Mouse (Mus musculus) embryonic stem cell, embryonic (primary cell): ENCODE data around the gene Rpl23.

ENCODE experiments used
- CTCF ChIA-PET, 4 experiments: fragments of 300-600 bp in 2 of 4; fragments of 350-600 bp in 2 of 4; sonication (Branson Sonifier 250); formaldehyde crosslinking; loops; one replicate each; lab custom pipeline; 2022; ENCODE audit warnings: inconsistent platforms in 2 of 4; lab: Charles Lee
- POLR2A ChIA-PET, 4 experiments: fragments of 300-600 bp in 2 of 4; fragments of 350-600 bp in 2 of 4; sonication (Branson Sonifier 250); formaldehyde crosslinking; loops; one replicate each; lab custom pipeline; 2022; ENCODE audit warnings: antibody characterized with exemption in 4 of 4, inconsistent platforms in 1 of 4; lab: Charles Lee

Rpl23 gene

GRCm38 (mm10) chr11:97808621-97809234, 26.5 kb upstream of the Rpl23 start:
- ChIA-PET POLR2A (interaction anchor here (0.6 to 27.6 kb wide), 29 partner anchors 4 to 494 kb away, joined by 3 to 667 read pairs (median 5); partner anchors contain the start of genes Lasp1 (in 3 of the 4), Rpl23 (in 3 of the 4), 1700001P01Rik (in 2 of the 4) and B230217C12Rik (in 2 of the 4)), CTCF (interaction anchor here in 2 of 4 experiments (0.7 to 4.2 kb wide), 4 partner anchors 9 to 166 kb away, joined by 3 to 13 read pairs (median 4); partner anchors contain the start of gene Lasp1 (in 1 of the 2))

GRCm38 (mm10) chr11:97808093-97808492, 25.9 kb upstream of the Rpl23 start:
- POLR2A ChIA-PET, result interaction anchor here (0.7 to 27.6 kb wide), 37 partner anchors 4 to 1016 kb away, joined by 3 to 667 read pairs (median 4); partner anchors contain the start of genes B230217C12Rik (in 3 of the 4), Lasp1 (in 3 of the 4), Rpl23 (in 3 of the 4) and 1700001P01Rik (in 2 of the 4)
- CTCF ChIA-PET, result interaction anchor here in 3 of 4 experiments (0.6 to 4.2 kb wide), 10 partner anchors 8 to 456 kb away, joined by 3 to 13 read pairs (median 3); partner anchors contain the start of genes B230217C12Rik (in 1 of the 3), Gpr179 (in 1 of the 3) and Lasp1 (in 1 of the 3)

- POLR2A ChIA-PET, result interaction anchor here (0.5 to 27.6 kb wide), 33 partner anchors 3 to 1015 kb away, joined by 3 to 667 read pairs (median 4); partner anchors contain the start of genes B230217C12Rik (in 3 of the 4), Lasp1 (in 3 of the 4), Rpl23 (in 3 of the 4) and 1700001P01Rik (in 2 of the 4)
- CTCF ChIA-PET, result interaction anchor here (0.6 to 4.2 kb wide), 10 partner anchors 8 to 537 kb away, joined by 3 to 13 read pairs (median 3); partner anchors contain the start of genes Lasp1 (in 2 of the 4), B230217C12Rik (in 1 of the 4) and Gpr179 (in 1 of the 4)
Measured at GRCm38 (mm10) chr11:97807626-97808025, 25.4 kb upstream of the Rpl23 start.

GRCm38 (mm10) chr11:97806613-97806964, 24.4 kb upstream of the Rpl23 start:
- POLR2A ChIA-PET, result interaction anchor here (0.7 to 27.6 kb wide), 42 partner anchors 7 to 396 kb away, joined by 3 to 667 read pairs (median 4); partner anchors contain the start of genes Rpl23 (in 4 of the 4), B230217C12Rik (in 3 of the 4), 1700001P01Rik (in 2 of the 4) and Fbxo47 (in 2 of the 4)
- CTCF ChIA-PET, result interaction anchor here in 3 of 4 experiments (0.5 to 1.9 kb wide), 9 partner anchors 9 to 1802 kb away, joined by 3 to 5 read pairs (median 4); partner anchors contain the start of gene B230217C12Rik (in 1 of the 3)

GRCm38 (mm10) chr11:97805662-97806612, 23.7 kb upstream of the Rpl23 start:
- POLR2A ChIA-PET, result interaction anchor here (0.6 to 27.6 kb wide), 57 partner anchors 6 to 397 kb away, joined by 3 to 667 read pairs (median 4); partner anchors contain the start of genes Rpl23 (in 4 of the 4), B230217C12Rik (in 3 of the 4), 1700001P01Rik (in 2 of the 4) and Fbxo47 (in 2 of the 4)
- CTCF ChIA-PET, result interaction anchor here in 3 of 4 experiments (0.5 to 1.9 kb wide), 14 partner anchors 9 to 1801 kb away, joined by 3 to 5 read pairs (median 3); partner anchors contain the start of genes B230217C12Rik (in 1 of the 3) and Pgap3 (in 1 of the 3)

GRCm38 (mm10) chr11:97804841-97805661, 22.8 kb upstream of the Rpl23 start:
- POLR2A ChIA-PET, result interaction anchor here (0.5 to 27.6 kb wide), 44 partner anchors 5 to 548 kb away, joined by 3 to 667 read pairs (median 4); partner anchors contain the start of genes B230217C12Rik (in 3 of the 4), 1700001P01Rik (in 2 of the 4), Fbxo47 (in 2 of the 4) and Rpl23 (in 2 of the 4)
- CTCF ChIA-PET, result interaction anchor here in 2 of 4 experiments (0.6 to 1.9 kb wide), 8 partner anchors 10 to 1803 kb away, joined by 3 to 5 read pairs (median 3); partner anchors contain the start of genes B230217C12Rik (in 1 of the 2) and Pgap3 (in 1 of the 2)

- ChIA-PET CTCF (interaction anchor here in 3 of 4 experiments (0.6 to 1.6 kb wide), 8 partner anchors 37 to 369 kb away, joined by 3 to 9 read pairs (median 4); partner anchors contain the start of gene B230217C12Rik (in 1 of the 3)), POLR2A (interaction anchor here (0.6 to 27.6 kb wide), 30 partner anchors 9 to 409 kb away, joined by 3 to 667 read pairs (median 4); partner anchors contain the start of genes Rpl23 (in 3 of the 4), 1700001P01Rik (in 2 of the 4), Fbxo47 (in 2 of the 4) and B230217C12Rik (in 1 of the 4))
Measured at GRCm38 (mm10) chr11:97803847-97804246, 21.6 kb upstream of the Rpl23 start.

- POLR2A ChIA-PET, result interaction anchor here in 3 of 4 experiments (0.7 to 27.6 kb wide), 18 partner anchors 8 to 220 kb away, joined by 3 to 667 read pairs (median 6); partner anchors contain the start of genes B230217C12Rik (in 3 of the 3), Rpl23 (in 3 of the 3), 1700001P01Rik (in 2 of the 3) and Cacnb1 (in 1 of the 3)
- CTCF ChIA-PET, result interaction anchor here in 3 of 4 experiments (0.6 to 2.7 kb wide), 7 partner anchors 9 to 144 kb away, joined by 3 to 9 read pairs (median 3); partner anchors contain the start of genes B230217C12Rik (in 1 of the 3) and Fbxo47 (in 1 of the 3)
Measured at GRCm38 (mm10) chr11:97802495-97802894, 20.3 kb upstream of the Rpl23 start.

GRCm38 (mm10) chr11:97802194-97802470, 19.9 kb upstream of the Rpl23 start:
- ChIA-PET CTCF (interaction anchor here in 3 of 4 experiments (0.6 to 2.7 kb wide), 10 partner anchors 9 to 170 kb away, joined by 3 to 9 read pairs (median 4); partner anchors contain the start of genes B230217C12Rik (in 1 of the 3) and Fbxo47 (in 1 of the 3)), POLR2A (interaction anchor here in 3 of 4 experiments (0.6 to 27.6 kb wide), 17 partner anchors 8 to 220 kb away, joined by 3 to 667 read pairs (median 8); partner anchors contain the start of genes Rpl23 (in 3 of the 3), 1700001P01Rik (in 2 of the 3), B230217C12Rik (in 2 of the 3) and Cacnb1 (in 1 of the 3))

GRCm38 (mm10) chr11:97801409-97802193, 19.4 kb upstream of the Rpl23 start:
- CTCF ChIA-PET, result interaction anchor here in 3 of 4 experiments (0.6 to 3.2 kb wide), 10 partner anchors 8 to 171 kb away, joined by 3 to 13 read pairs (median 4); partner anchors contain the start of genes B230217C12Rik (in 2 of the 3) and Fbxo47 (in 1 of the 3)
- POLR2A ChIA-PET, result interaction anchor here in 3 of 4 experiments (0.6 to 27.6 kb wide), 19 partner anchors 8 to 225 kb away, joined by 3 to 667 read pairs (median 5); partner anchors contain the start of genes B230217C12Rik (in 3 of the 3), Rpl23 (in 3 of the 3), 1700001P01Rik (in 2 of the 3) and Cacnb1 (in 1 of the 3)

- CTCF ChIA-PET, result interaction anchor here in 3 of 4 experiments (0.6 to 3.2 kb wide), 8 partner anchors 9 to 244 kb away, joined by 3 to 13 read pairs (median 3); partner anchors contain the start of gene B230217C12Rik (in 1 of the 3)
- POLR2A ChIA-PET, result interaction anchor here (0.5 to 27.6 kb wide), 35 partner anchors 12 to 528 kb away, joined by 3 to 667 read pairs (median 4); partner anchors contain the start of genes B230217C12Rik (in 3 of the 4), Fbxo47 (in 3 of the 4), Rpl23 (in 3 of the 4) and 1700001P01Rik (in 2 of the 4)
Measured at GRCm38 (mm10) chr11:97800691-97801408, 18.6 kb upstream of the Rpl23 start.

- ChIA-PET POLR2A (interaction anchor here (0.5 to 27.6 kb wide), 59 partner anchors 12 to 502 kb away, joined by 3 to 667 read pairs (median 4); partner anchors contain the start of genes B230217C12Rik (in 3 of the 4), Fbxo47 (in 3 of the 4), Psmb3 (in 3 of the 4) and Rpl23 (in 3 of the 4)), CTCF (interaction anchor here (0.6 to 3.2 kb wide), 15 partner anchors 9 to 245 kb away, joined by 3 to 13 read pairs (median 3); partner anchors contain the start of gene B230217C12Rik (in 1 of the 4))
Measured at GRCm38 (mm10) chr11:97799994-97800690, 17.9 kb upstream of the Rpl23 start.
